Mouse (Mus musculus) brain, adult 10 weeks (tissue): ENCODE results near the gene Gm2056. TPM values are rescaled to one million over a fixed set of nuclear protein-coding genes. Genes with fewer than 3 reads are reported as not detected.

Experiments used
- polyA plus RNA-seq: library from polyadenylated mRNA; stranded (reverse); fragments of 350-450 nt; fragmentation: Illumina TruSeq; extraction: RNeasy Lipid Tissue Mini Kit (QIAGEN cat#74804); gene quantifications from one replicate; pipeline ENCODE4 v1.2.3, GENCODE M21; 2015; ENCODE audit warnings: low read depth, low replicate concordance

Gene Gm2056
- polyA plus RNA-seq: not detected

GRCm38 (mm10) chr12:88026704-88027103, at the start of gene Gm2056:
Gm2056 (plus strand) TSS chr12:88027004.

GRCm38 (mm10) chr12:88011548-88011947, 15.3 kb upstream of the Gm2056 start, which contains the start of gene Gm2075:
Gm2075 (plus strand) TSS chr12:88011848.

DNA sequence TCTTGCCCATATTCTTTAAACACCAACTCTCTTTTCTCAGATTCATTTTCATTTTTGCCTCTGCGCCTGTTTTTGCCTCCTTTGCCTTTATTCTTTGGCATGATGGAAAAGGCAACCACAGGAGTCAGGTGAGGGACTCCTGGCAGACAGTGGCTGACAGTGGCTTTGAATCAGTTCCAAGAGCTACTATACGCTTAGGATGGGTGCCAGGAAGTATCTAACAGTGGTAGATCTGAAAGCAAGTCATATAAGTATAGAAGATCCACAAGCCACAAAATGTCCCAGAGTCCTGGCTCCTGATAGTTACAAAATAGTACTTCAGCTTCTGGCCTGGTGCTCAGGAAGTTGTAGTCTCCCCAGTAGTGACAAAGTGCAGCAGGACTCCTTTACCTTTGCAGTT, 8.1 kb upstream of the Gm2056 start, which contains the start of gene Gm6803:
Gene Gm6803 (minus strand): TSS at position 101 of the 400 bp plus-strand sequence.

Other genes with a start within 250 kb of the Gm2056 start
- gene Gm21936, start 231.5 kb upstream of the Gm2056 start, polyA plus RNA-seq: not detected
- not detected for gene BB287469, start 210.4 kb upstream of the Gm2056 start, polyA plus RNA-seq
- not detected for gene Gm2001, start 184.7 kb upstream of the Gm2056 start, polyA plus RNA-seq
- not detected for gene Gm2016, start 152.9 kb upstream of the Gm2056 start, polyA plus RNA-seq
- gene Gm2022, start 131.6 kb upstream of the Gm2056 start, polyA plus RNA-seq: not detected
- not detected for gene Gm2035, start 107.1 kb upstream of the Gm2056 start, polyA plus RNA-seq
- gene Gm2042, start 72.9 kb upstream of the Gm2056 start, polyA plus RNA-seq: not detected
- gene Gm2075, start 15.2 kb upstream of the Gm2056 start, polyA plus RNA-seq: not detected
- not detected for gene Gm6803, start 8.2 kb upstream of the Gm2056 start, polyA plus RNA-seq
- gene Gm16368, start 56.7 kb downstream of the Gm2056 start, polyA plus RNA-seq: not detected
- gene Gm10436, start 155.1 kb downstream of the Gm2056 start, polyA plus RNA-seq: not detected
- not detected for gene Gm8332, start 223.1 kb downstream of the Gm2056 start, polyA plus RNA-seq
- gene Gm5662, start 247.5 kb downstream of the Gm2056 start, polyA plus RNA-seq: not detected